Mouse (Mus musculus) liver (tissue): ENCODE measurements at regions not wholly inside any gene's neighbourhood (a gene's known extent, or its start where the extent isn't known, plus 50 kb on each side); places are given as distances from the start of the nearest gene placed in this dataset.

Experiments
- DNase-seq: peaks from one replicate; pipeline ENCODE4 v3.0.0-alpha.2; 2020; ENCODE audit warnings: mixed read lengths

GRCm38 (mm10) chr13:58495390-58496073 lies 92.4 kb upstream of the Hnrnpk start:
- DNase-seq: no peak

GRCm38 (mm10) chr13:58494726-58495125 lies 91.6 kb upstream of the Hnrnpk start:
- DNase-seq: no peak

GRCm38 (mm10) chr13:58490829-58491228 lies 87.7 kb upstream of the Hnrnpk start:
- DNase-seq: no peak

DNA sequence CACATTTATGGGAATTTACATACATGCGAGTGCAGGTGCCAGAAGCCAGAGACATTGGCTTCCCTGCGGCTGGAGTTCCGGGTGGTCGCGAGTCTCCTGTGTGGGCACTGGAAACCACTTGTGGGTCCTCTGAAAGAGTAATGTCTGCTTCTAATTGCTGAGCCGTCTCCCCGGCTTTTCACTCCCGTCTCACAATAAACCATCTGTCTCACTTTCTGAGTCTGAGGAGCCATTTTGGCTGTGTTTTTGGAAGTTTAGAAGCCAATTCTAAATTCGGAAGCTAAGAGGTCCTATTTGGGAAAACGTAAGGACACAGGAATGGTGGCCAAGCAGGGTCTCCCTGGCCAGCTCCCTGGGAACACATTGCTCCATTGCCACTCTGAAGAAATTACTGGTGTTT lies 81.9 kb upstream of the Hnrnpk start:
- DNase-seq: no peak

GRCm38 (mm10) chr13:58482701-58483100 lies 79.6 kb upstream of the Hnrnpk start:
- no peak for DNase-seq

DNA sequence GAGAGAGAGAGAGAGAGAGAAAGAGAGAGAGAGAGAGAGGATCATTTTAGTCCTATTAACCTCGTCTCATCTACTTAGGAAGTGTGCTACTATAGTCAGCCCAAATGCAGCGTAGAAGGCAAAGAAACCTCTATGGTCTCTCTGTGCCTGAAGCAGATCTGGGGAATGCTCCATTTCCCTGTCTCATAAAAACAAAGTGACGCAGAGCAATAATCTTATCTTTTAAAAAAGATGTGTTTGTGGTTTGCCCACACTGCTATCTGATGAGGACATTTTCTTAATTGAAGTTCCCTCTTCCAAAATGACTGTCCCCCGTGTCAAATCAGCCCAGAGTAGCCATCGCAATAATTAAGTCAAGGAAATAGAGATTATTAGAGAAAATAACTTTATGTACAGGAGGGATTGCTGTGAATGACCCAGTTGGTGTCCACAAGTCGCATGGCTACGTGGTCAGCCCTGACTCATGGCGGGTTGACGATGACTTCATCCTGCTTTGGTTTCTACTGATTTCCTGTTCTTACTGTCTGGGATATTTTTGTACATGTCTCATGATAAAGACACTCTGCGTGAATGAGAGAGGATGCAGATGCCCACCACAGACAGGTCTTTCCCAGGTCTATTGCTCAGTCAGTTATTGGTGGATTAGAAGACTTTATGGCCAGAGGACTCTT lies 77.9 kb upstream of the Hnrnpk start:
- no peak for DNase-seq

- no peak for DNase-seq
Measured at GRCm38 (mm10) chr13:58480388-58480927, 77.3 kb upstream of the Hnrnpk start.

DNA sequence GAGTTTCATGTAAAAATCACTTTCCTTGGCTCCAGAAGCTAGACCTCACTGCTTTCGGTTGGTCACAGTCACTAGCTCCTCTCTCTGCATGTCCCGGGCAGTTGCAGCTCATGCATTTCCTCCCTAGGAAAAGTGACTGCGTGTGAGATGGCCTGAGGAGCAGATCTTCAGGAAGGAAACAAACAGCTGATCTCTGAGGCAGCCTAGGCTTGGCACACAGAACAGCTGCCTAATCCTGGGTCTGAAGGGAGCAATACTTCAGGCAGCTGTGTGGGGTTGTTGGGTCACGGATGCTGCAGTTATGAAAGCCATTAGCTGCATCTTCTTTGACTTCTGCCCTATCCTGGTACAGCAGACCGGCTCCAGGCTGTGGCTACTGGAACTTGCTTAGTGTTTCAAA lies 75.3 kb upstream of the Hnrnpk start:
- no peak for DNase-seq

- DNase-seq: peak; percentile 38
Measured at GRCm38 (mm10) chr13:58477253-58477652, 74.1 kb upstream of the Hnrnpk start.

- DNase-seq: peak; percentile 54
Measured at GRCm38 (mm10) chr13:58476033-58476830, 73.1 kb upstream of the Hnrnpk start.

DNA sequence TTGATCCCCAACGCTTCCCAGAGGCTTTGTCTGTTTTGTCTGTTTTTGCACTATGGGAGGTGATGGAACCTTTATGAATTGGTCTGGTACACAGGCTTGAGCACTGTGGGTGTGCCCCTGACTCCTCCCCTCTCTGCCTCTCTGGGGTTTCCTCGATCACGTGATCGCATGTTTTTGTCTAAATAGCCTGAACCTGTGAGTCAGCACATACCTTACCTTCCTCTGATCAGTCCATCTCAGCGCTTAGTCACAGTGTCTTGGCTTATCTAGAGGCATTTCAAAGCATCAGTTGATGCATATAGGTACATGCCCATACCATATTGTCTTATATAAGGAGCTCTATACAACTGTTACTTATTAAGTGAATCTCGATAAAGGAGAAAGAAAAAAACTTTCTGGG lies 72.4 kb upstream of the Hnrnpk start:
- peak; percentile 86 for DNase-seq

DNA sequence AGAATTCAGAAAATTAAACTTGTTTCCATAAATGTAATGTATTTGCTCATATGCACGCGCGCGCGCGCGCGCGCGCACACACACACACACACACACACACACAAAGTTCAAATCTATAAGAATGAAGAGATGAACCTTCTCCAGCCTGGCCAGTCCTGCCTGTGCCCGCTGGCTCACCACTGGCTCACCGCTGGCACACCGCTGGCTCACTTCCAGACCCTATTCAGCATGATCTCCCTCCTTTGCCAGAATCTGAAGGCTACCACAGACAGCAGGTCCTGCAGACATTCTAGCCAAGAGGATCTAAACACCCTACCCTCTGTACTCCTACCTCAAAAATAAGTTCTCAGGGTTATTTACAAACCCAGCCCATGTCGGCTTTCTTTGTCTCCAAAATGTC lies 69.3 kb upstream of the Hnrnpk start:
- no peak for DNase-seq

DNA sequence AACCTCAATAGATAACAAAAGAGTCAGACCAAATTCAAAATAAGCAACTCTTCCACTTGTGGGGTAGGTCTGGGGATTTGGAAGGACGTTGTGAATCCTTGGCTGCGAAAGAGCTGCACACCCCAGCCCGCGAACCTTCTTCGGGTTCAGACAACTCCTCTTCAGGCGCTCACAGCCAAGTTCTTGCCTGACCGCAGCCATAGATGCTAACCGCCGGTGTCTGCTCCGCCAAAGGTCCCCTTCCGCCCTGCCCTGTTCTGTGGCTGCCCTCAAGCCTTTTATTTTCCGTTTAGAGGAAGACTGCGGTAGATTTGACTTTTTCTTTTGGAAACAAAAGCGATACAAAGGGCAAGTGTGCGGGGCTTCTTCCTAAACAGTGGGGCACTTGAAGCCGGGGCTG lies 68.6 kb upstream of the Hnrnpk start:
- DNase-seq: peak; percentile 23

DNA sequence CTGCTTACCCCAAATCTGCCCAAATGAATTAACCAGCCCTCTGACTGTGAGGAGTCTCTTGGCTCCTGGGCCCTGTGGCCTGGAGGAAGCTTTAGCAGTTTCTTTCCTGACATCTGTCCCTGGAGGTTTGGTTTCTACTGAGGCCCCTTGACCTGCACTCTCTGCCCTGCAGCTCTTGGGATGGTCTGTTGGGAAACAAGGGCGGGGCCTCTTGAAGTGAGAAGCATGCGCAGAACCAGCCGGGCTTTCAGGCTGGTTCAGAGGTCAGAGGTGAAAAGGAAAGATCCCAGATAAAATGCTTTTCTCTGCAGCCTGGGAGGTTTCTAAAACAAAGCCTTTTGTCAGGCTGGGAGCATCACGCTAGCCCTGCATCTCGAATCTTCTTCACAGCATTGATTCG lies 66.6 kb upstream of the Hnrnpk start:
- DNase-seq: peak; percentile 26

GRCm38 (mm10) chr13:58467097-58467642 lies 64.0 kb upstream of the Hnrnpk start:
- no peak for DNase-seq

- no peak for DNase-seq
Measured at GRCm38 (mm10) chr13:58465206-58466104, 62.3 kb upstream of the Hnrnpk start.
